Mouse (Mus musculus) testis, adult 2 months (tissue): ENCODE data around the gene Spata32. TPM values are rescaled to one million over a fixed set of nuclear protein-coding genes. Genes with fewer than 3 reads are reported as not detected.
A peak's percentile ranks its signal among the peaks of the same experiment; 100 is the strongest.

Experiments
- H3K27ac ChIP-seq: fragments of 200-500 bp; 2 replicates; pipeline ENCODE4 v1.5.1; 2012; ENCODE audit warnings: low read depth, low read length; ENCODE audit not compliant: control insufficient read depth, insufficient read depth
- H3K27me3 ChIP-seq: fragments of 200-500 bp; 2 replicates; pipeline ENCODE4 v1.6.1; 2012; ENCODE audit warnings: mild to moderate bottlenecking, low read length, moderate library complexity; ENCODE audit not compliant: control insufficient read depth, insufficient read depth
- H3K36me3 ChIP-seq: fragments of 200-500 bp; 2 replicates; pipeline ENCODE4 v1.6.1; 2012; ENCODE audit warnings: mild to moderate bottlenecking, low read length; ENCODE audit not compliant: control insufficient read depth, insufficient read depth
- H3K4me1 ChIP-seq: fragments of 200-500 bp; 2 replicates; pipeline ENCODE4 v1.6.1; 2012; ENCODE audit warnings: low read length; ENCODE audit not compliant: control insufficient read depth, insufficient read depth
- H3K4me3 ChIP-seq: fragments of 200-500 bp; 2 replicates; pipeline ENCODE4 v1.5.1; 2012; ENCODE audit warnings: low read depth, mild to moderate bottlenecking, low read length, moderate library complexity, mixed read lengths; ENCODE audit not compliant: control insufficient read depth
- CTCF ChIP-seq: fragments of 200-500 bp; IDR thresholded peaks from 2 replicates; pipeline ENCODE4 v1.5.1; 2012; ENCODE audit warnings: low read depth, mild to moderate bottlenecking, inconsistent platforms, low read length, moderate library complexity; ENCODE audit not compliant: control insufficient read depth, insufficient read depth, insufficient replicate concordance
- POLR2A ChIP-seq: fragments of 200-500 bp; IDR thresholded peaks from 2 replicates; pipeline ENCODE4 v1.6.1; 2012; ENCODE audit warnings: low read depth, mild to moderate bottlenecking, inconsistent platforms, low read length, moderate library complexity; ENCODE audit not compliant: control insufficient read depth
- polyA plus RNA-seq: library from polyadenylated mRNA; depleted of rRNA; stranded (reverse); fragments of >200 nt; gene quantifications from 2 replicates; pipeline ENCODE4 v1.2.3, GENCODE M21; 2012

Spata32 gene
- polyA plus RNA-seq, 1 experiment, result 142 TPM

GRCm38 (mm10) chr11:103219259-103219658 is 1.0 kb upstream of the Spata32 start:
- no peak for TF ChIP-seq CTCF
- TF ChIP-seq POLR2A, result no peak
- Histone ChIP-seq H3K27ac (no peak overlapping the region), H3K4me1 (peaks cover 2% of the 10 kb centered on the region; the same call in 1 of the 2 replicates), H3K27me3 (no peaks in the 10 kb centered on the region), H3K36me3 (no peaks in the 10 kb centered on the region), H3K4me3 (peak overlapping the region; percentile 78)

- peaks cover 2% of the 10 kb centered on the region; the same call in 1 of the 2 replicates for H3K4me1 ChIP-seq
- no peaks in the 10 kb centered on the region for H3K27me3 ChIP-seq
- H3K4me3 ChIP-seq, result peak overlapping the region; percentile 78
- TF ChIP-seq CTCF (no peak), POLR2A (no peak)
- no peaks in the 10 kb centered on the region for H3K36me3 ChIP-seq
- H3K27ac ChIP-seq, result no peak overlapping the region
Measured at GRCm38 (mm10) chr11:103218517-103218901, 277 bp upstream of the Spata32 start.

DNA sequence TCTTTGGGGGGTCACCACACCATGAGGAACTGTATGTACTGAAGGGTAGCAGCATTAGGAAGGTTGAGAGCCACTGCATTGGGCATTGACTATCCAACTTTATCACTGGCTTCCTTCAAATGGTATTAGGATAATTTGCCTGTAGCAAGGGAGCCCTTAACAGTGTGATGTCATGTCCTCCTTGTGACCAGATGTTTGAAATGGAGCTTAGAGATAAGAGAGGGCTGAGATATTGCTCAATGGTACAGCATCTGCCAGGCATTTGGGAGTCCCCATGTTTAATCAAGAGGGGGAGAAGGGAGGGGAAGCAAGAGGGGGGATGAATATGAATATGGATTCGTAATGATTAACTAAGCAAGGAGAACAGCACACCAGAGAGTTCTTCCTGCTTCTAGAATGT is 2.9 kb downstream of the Spata32 start:
- Histone ChIP-seq H3K27me3 (no peaks in the 10 kb centered on the region), H3K36me3 (no peaks in the 10 kb centered on the region), H3K27ac (no peak overlapping the region), H3K4me1 (peaks cover 2% of the 10 kb centered on the region; the same call in 1 of the 2 replicates), H3K4me3 (no peak overlapping the region)
- TF ChIP-seq POLR2A (no peak), CTCF (no peak)

- Histone ChIP-seq H3K36me3 (no peaks in the 10 kb centered on the region), H3K4me3 (no peak overlapping the region), H3K27me3 (no peaks in the 10 kb centered on the region), H3K27ac (no peak overlapping the region), H3K4me1 (peaks cover 2% of the 10 kb centered on the region; the same call in 1 of the 2 replicates)
- TF ChIP-seq CTCF, result peak; percentile 39; the same call in 1 of the 2 replicates
- TF ChIP-seq POLR2A, result no peak
Measured at GRCm38 (mm10) chr11:103213712-103214111, 4.5 kb downstream of the Spata32 start.

GRCm38 (mm10) chr11:103210291-103210690 is 7.9 kb downstream of the Spata32 start:
- Histone ChIP-seq H3K4me1 (no peaks in the 10 kb centered on the region), H3K36me3 (no peaks in the 10 kb centered on the region), H3K27me3 (no peaks in the 10 kb centered on the region), H3K4me3 (peak overlapping the region; percentile 87), H3K27ac (no peak overlapping the region)
- no peak for TF ChIP-seq CTCF
- TF ChIP-seq POLR2A, result no peak

DNA sequence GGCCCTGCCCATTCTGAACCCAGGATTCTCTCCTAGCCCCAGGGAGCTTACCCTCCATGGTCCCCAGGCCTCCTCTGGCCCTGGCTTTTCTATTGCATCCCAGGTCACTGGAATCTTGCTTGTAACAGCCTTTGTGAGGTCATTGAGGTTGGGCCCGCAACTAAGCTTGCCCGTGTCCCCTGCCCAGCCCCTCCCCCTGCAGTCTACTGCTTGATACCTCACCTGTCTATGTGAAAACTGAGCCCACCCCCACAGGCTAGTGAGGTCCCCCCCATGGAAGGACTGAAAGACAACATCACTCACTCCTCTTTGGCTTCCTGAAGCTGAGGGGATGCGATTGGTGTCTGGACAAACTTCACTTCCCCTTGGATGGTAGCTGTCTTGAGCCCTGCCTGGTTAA is 9.8 kb downstream of the Spata32 start, which contains the start of gene 1700023F06Rik:
Gene 1700023F06Rik, minus strand, starts transcription at position 101 of the 400 bp plus-strand sequence.
- Histone ChIP-seq H3K36me3 (no peaks in the 10 kb centered on the region), H3K27ac (no peak within 1 kb of the TSS), H3K27me3 (no peaks in the 10 kb centered on the region), H3K4me1 (no peaks in the 10 kb centered on the region), H3K4me3 (peak within 1 kb of the TSS; percentile 87)
- no peak for TF ChIP-seq CTCF
- TF ChIP-seq POLR2A, result peak; percentile 77; the same call in 1 of the 2 replicates

- H3K36me3 ChIP-seq, result no peaks in the 10 kb centered on the region
- H3K4me1 ChIP-seq, result no peaks in the 10 kb centered on the region
- no peak for TF ChIP-seq CTCF
- TF ChIP-seq POLR2A, result no peak
- peak overlapping the region; percentile 66 for H3K4me3 ChIP-seq
- no peak overlapping the region for H3K27ac ChIP-seq
- no peaks in the 10 kb centered on the region for H3K27me3 ChIP-seq
Measured at GRCm38 (mm10) chr11:103206203-103206602, 12.0 kb downstream of the Spata32 start.
